Mouse (Mus musculus): ENCODE results near the gene Sf3a2.

Gene Sf3a2

GRCm38 (mm10) chr10:80848571-80848970, 50.6 kb downstream of the Sf3a2 start:
- DNase-seq (ENCODE audit: low spot score in 2 of 2), result peak; percentile 58 to 62
